Mouse (Mus musculus) CH12.LX (cell line): ENCODE measurements at regions not wholly inside any gene's neighbourhood (a gene's known extent, or its start where the extent isn't known, plus 50 kb on each side); places are given as distances from the start of the nearest gene placed in this dataset.

Experiments used
- CTCF ChIP-seq, 2 experiments: IDR thresholded peaks in 1 of 2; conservative IDR thresholded peaks in 1 of 2; 2 replicates each; pipeline ENCODE4 v1.5.1; 2011 to 2012; ENCODE audit warnings: low read depth in 2 of 2, low read length in 2 of 2, improper control_type of control experiment in 1 of 2, inconsistent platforms in 1 of 2, mild to moderate bottlenecking in 1 of 2, moderate library complexity in 1 of 2
- ELF1 ChIP-seq: IDR thresholded peaks from 2 replicates; pipeline ENCODE4 v1.6.1; 2014; ENCODE audit warnings: low read depth, mild to moderate bottlenecking, inconsistent platforms, low read length, improper control_type of control experiment
- EP300 ChIP-seq: IDR thresholded peaks from 2 replicates; pipeline ENCODE4 v1.6.1; 2011; ENCODE audit warnings: low read length, improper control_type of control experiment
- ETS1 ChIP-seq: conservative IDR thresholded peaks from 2 replicates; pipeline ENCODE4 v1.6.1; 2012; ENCODE audit warnings: low read depth, mild to moderate bottlenecking, inconsistent platforms, low read length, improper control_type of control experiment, moderate library complexity
- GABPA ChIP-seq: IDR thresholded peaks from 2 replicates; pipeline ENCODE4 v1.6.1; 2012; ENCODE audit warnings: low read depth, low read length, improper control_type of control experiment, inconsistent platforms; ENCODE audit not compliant: insufficient replicate concordance
- HCFC1 ChIP-seq: IDR thresholded peaks from 2 replicates; pipeline ENCODE4 v1.6.1; 2012; ENCODE audit warnings: low read depth, mild to moderate bottlenecking, inconsistent platforms, low read length, improper control_type of control experiment
- IRF4 ChIP-seq: IDR thresholded peaks from 2 replicates; pipeline ENCODE4 v1.6.1; 2014; ENCODE audit warnings: low read depth, mild to moderate bottlenecking, inconsistent platforms, low read length, improper control_type of control experiment
- MAFK ChIP-seq: IDR thresholded peaks from 2 replicates; pipeline ENCODE4 v1.6.1; 2011; ENCODE audit warnings: low read length, improper control_type of control experiment; ENCODE audit not compliant: insufficient replicate concordance
- MAZ ChIP-seq: IDR thresholded peaks from 2 replicates; pipeline ENCODE4 v1.6.1; 2012; ENCODE audit warnings: low read depth, mild to moderate bottlenecking, inconsistent platforms, low read length, improper control_type of control experiment, moderate library complexity
- MXI1 ChIP-seq: IDR thresholded peaks from 2 replicates; pipeline ENCODE4 v1.6.1; 2011; ENCODE audit warnings: mild to moderate bottlenecking, low read depth, low read length, improper control_type of control experiment
- PAX5 ChIP-seq: IDR thresholded peaks from 2 replicates; pipeline ENCODE4 v1.6.1; 2012; ENCODE audit warnings: low read length, inconsistent platforms, mixed read lengths
- SIN3A ChIP-seq: IDR thresholded peaks from 2 replicates; pipeline ENCODE4 v1.6.1; 2012; ENCODE audit warnings: low read length, improper control_type of control experiment, inconsistent platforms
- UBTF ChIP-seq: IDR thresholded peaks from 2 replicates; pipeline ENCODE4 v1.6.1; 2012; ENCODE audit warnings: low read depth, mild to moderate bottlenecking, inconsistent platforms, low read length, improper control_type of control experiment, moderate library complexity
- USF1 ChIP-seq: IDR thresholded peaks from 2 replicates; pipeline ENCODE4 v1.6.1; 2014; ENCODE audit warnings: low read depth, mild to moderate bottlenecking, inconsistent platforms, low read length, improper control_type of control experiment

DNA sequence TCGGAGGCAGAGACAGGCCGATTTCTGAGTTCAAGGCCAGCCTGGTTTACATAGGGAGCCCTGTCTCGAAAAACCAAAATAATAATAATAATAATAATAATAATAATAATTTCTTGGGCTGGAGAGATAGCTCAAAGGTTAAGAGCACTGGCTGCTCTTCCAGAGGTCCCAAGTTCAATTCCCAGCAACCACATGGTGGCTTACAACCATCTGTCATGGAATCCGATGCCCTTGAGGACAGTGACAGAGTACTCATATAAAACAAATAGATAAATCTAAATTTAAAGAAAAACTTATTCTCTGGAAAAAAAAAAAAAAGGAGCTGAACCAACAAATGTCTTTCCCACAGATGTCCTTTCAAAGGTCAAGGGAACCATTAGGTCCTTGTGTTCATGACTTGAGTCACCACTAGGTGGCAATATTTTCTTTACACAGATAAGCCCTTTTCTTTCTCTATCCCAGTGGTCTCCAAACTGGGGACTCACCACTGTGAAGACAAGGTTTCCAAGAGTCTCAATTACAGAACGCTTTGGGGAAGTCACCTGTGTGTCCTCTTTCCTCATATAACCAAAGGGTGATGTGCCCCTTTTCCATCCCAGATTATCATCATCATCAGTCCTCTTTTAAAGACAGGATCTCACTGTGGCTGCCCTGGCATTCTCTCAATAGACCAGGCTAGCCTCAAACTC lies 106.1 kb upstream of the Xpo1 start:
- TF ChIP-seq UBTF = no peak
- TF ChIP-seq GABPA = no peak
- peak; percentile 77 to 89 for TF ChIP-seq CTCF (conservative IDR thresholded peaks at IDR 0.05 in 1 of 2, IDR thresholded peaks at IDR 0.05 in 1 of 2; ENCODE audit: low read depth in 2 of 2, low read length in 2 of 2)
- no peak for TF ChIP-seq PAX5
- TF ChIP-seq ETS1 = no peak
- TF ChIP-seq MXI1 = no peak
- TF ChIP-seq IRF4 = no peak
- TF ChIP-seq USF1 = no peak
- TF ChIP-seq EP300 = no peak
- no peak for TF ChIP-seq HCFC1
- TF ChIP-seq MAFK = no peak
- no peak for TF ChIP-seq SIN3A
- no peak for TF ChIP-seq ELF1
- TF ChIP-seq MAZ = no peak
